Comparison of ENCODE assay signal across 8 mouse cellular contexts in the genomic region with DNA sequence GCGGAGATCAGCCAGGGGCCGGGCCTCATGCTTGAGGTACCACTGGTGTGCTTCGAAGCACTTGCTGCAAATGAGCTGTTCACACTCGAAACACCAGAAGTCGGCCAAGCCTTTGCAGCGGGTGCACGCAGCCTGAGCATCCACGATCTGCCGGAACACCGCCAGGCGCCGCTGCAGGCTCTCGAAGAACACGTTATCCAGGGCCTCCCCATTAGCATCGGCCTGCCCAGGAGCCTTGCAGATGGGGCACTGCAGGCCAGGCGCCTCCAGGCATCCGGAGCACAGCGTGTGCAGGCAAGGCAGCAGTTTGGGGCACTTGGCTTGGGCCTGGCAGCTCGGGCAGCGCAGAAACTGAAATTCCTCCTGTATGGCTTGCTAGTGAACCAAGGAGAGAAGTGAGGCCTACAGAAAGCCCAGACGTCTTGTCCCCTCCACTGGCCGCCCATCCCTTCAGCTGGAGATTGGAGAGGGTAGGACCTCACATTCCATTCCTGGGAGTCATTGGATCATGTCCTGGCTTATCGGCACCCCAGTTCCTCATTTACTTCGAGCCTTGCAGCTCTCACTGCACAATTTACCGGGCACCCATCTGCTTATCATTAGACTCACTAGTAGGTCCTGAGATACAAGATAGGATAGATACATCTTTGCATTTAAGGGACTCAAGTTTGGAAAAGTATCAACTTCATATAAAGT. TPM values are rescaled to one million over a fixed set of nuclear protein-coding genes. Genes with fewer than 3 reads are reported as not detected.
A peak's percentile ranks its signal among the peaks of the same experiment; 100 is the strongest.
DNase-seq lines count a peak whose midpoint lies in the region; ATAC-seq lines count a peak whose summit lies in the region.

No protein-coding gene starts in this region.

- peak overlapping the region; percentile 50 for H3K4me2 ChIP-seq in intestine, embryonic 14.5 days (ENCODE audit: low read length)

- DNase-seq in adipocyte (ENCODE audit: low spot score) = peak; percentile 87
- peak; percentile 88 for DNase-seq in embryo, embryonic 10.5 days (ENCODE audit: low spot score)
- peak; percentile 88 for DNase-seq in gastrocnemius, postnatal 14 days
- DNase-seq in intestine, embryonic 14.5 days (ENCODE audit: low spot score) = peak; percentile 82
- DNase-seq in left cerebral cortex, postnatal 10 days (ENCODE audit: extremely low spot score in 1 of 2, low spot score in 2 of 2) = peak; percentile 72 to 90
- peak; percentile 80 for DNase-seq in right cerebral cortex, postnatal 25 days
- peak; percentile 75 to 83 for DNase-seq in urinary bladder, postnatal 36 days (ENCODE audit: low spot score in 2 of 2)

- peaks cover 3% of the 10 kb centered on the region; the same call in 1 of the 2 replicates for H3K36me3 ChIP-seq in intestine, embryonic 14.5 days (ENCODE audit: control insufficient read depth, insufficient read depth, low read length)

- H3K27ac ChIP-seq in intestine, embryonic 14.5 days (ENCODE audit: low read depth) = peak overlapping the region; percentile 22; the same call in 1 of the 2 replicates

- H3K9me3 ChIP-seq in intestine, embryonic 14.5 days (ENCODE audit: control insufficient read depth, low read length) = no peaks in the 10 kb centered on the region

- peak overlapping the region; percentile 23 for H3K4me3 ChIP-seq in intestine, embryonic 14.5 days (ENCODE audit: low read depth, low read length)

- peak overlapping the region; percentile 39 for H3K9ac ChIP-seq in intestine, embryonic 14.5 days (ENCODE audit: low read length)

- WGBS in intestine, embryonic 14.5 days = 17% methylated on average over 25 of the region's 25 CpGs

- ATAC-seq in intestine, embryonic 14.5 days (replicated peaks; ENCODE audit: low FRiP score, low TSS enrichment, low read depth) = peak; percentile 44; the same call in 1 of the 2 replicates
- peak; percentile 80 for ATAC-seq in megakaryocyte progenitor cell, adult 5-6 weeks (replicated peaks; ENCODE audit: poor library complexity)

- H3K27me3 ChIP-seq in intestine, embryonic 14.5 days (replicated peaks; ENCODE audit: control insufficient read depth, insufficient read depth, low read length) = no peaks in the 10 kb centered on the region

- intact Hi-C loops in gastrocnemius, postnatal 14 days (cut with DNase I; ENCODE audit: low total_unique reads) = no loop called here
- intact Hi-C loops in left cerebral cortex, postnatal 10 days (cut with DNase I) = no loop called here

- peaks cover 35% of the 10 kb centered on the region for H3K4me1 ChIP-seq in intestine, embryonic 14.5 days (replicated peaks; ENCODE audit: control insufficient read depth, insufficient read depth, low read length)

RNA-seq across cellular contexts. Expression of gene Pml, which starts 2.4 kb away (rescaled TPM):
- total RNA-seq in gastrocnemius, postnatal 14 days (2021) = 1 to 10 TPM; 5.2 to 7.5 TPM
- polyA plus RNA-seq in intestine, embryonic 14.5 days (2014; fragmentation: Nextera tagmentation; extraction: Ambion mirVana) = 16.9 and 17.7 TPM in 2 replicates
- 10 to 100 TPM; 13.3 to 14.5 TPM for total RNA-seq in left cerebral cortex, postnatal 10 days (2021)
- 32.6 and 41.2 TPM in 2 replicates for total RNA-seq in megakaryocyte progenitor cell, adult 5-6 weeks (2015)
- 13.2 and 14.5 TPM in 2 replicates for total RNA-seq in megakaryocyte progenitor cell, adult 5-6 weeks (2017)

RNA-seq across cellular contexts. Expression of gene Stoml1, which starts 5.8 kb away (rescaled TPM):
- total RNA-seq in gastrocnemius, postnatal 14 days (2021) = 1 to 10 TPM; 7.0 to 8.7 TPM
- polyA plus RNA-seq in intestine, embryonic 14.5 days (2014; fragmentation: Nextera tagmentation; extraction: Ambion mirVana) = 21.3 and 22.9 TPM in 2 replicates
- 10 to 100 TPM; 89.0 to 93.1 TPM for total RNA-seq in left cerebral cortex, postnatal 10 days (2021)
- total RNA-seq in megakaryocyte progenitor cell, adult 5-6 weeks (2015) = 1.9 and 6.7 TPM in 2 replicates
- total RNA-seq in megakaryocyte progenitor cell, adult 5-6 weeks (2017) = 7.3 and 7.9 TPM in 2 replicates

RNA-seq across cellular contexts. Expression of gene Islr2, which starts 43.1 kb away (rescaled TPM):
- total RNA-seq in gastrocnemius, postnatal 14 days (2021) = 1 to 10 TPM; 3.1 to 5.8 TPM
- polyA plus RNA-seq in intestine, embryonic 14.5 days (2014; fragmentation: Nextera tagmentation; extraction: Ambion mirVana) = 1.7 and 1.8 TPM in 2 replicates
- 100 to 1,000 TPM; 130 to 138 TPM for total RNA-seq in left cerebral cortex, postnatal 10 days (2021)
- total RNA-seq in megakaryocyte progenitor cell, adult 5-6 weeks (2015) = not detected in 2 replicates
- total RNA-seq in megakaryocyte progenitor cell, adult 5-6 weeks (2017) = not detected in 2 replicates

RNA-seq across cellular contexts. Expression of gene Islr, which starts 43.1 kb away (rescaled TPM):
- total RNA-seq in gastrocnemius, postnatal 14 days (2021) = 10 to 100 TPM; 58.1 to 77.5 TPM
- 65.5 and 71.3 TPM in 2 replicates for polyA plus RNA-seq in intestine, embryonic 14.5 days (2014; fragmentation: Nextera tagmentation; extraction: Ambion mirVana)
- 10 to 100 TPM; 14.0 to 14.3 TPM for total RNA-seq in left cerebral cortex, postnatal 10 days (2021)
- 0.07 TPM in 1 of 2 replicates, not detected in the other for total RNA-seq in megakaryocyte progenitor cell, adult 5-6 weeks (2015)
- total RNA-seq in megakaryocyte progenitor cell, adult 5-6 weeks (2017) = 0.81 TPM in 1 of 2 replicates, not detected in the other

Comparison
In these comparisons a context has a peak if more than half of its experiments do, and no peak if none do; other contexts are left out.
1. Peak in every context shown above with its lines: DNase-seq, ATAC-seq, H3K4me3 ChIP-seq and H3K27ac ChIP-seq.
2. RNA of gene Stoml1, which starts 5.8 kb away (total RNA-seq): 89.0 to 93.1 TPM in left cerebral cortex, postnatal 10 days; 7.0 to 8.7 TPM in gastrocnemius, postnatal 14 days and 1.9 to 7.9 TPM in megakaryocyte progenitor cell, adult 5-6 weeks; every median in the first group is over 4 times any median in the second.
3. RNA of gene Islr2, which starts 43.1 kb away (total RNA-seq): 130 to 138 TPM in left cerebral cortex, postnatal 10 days; 3.1 to 5.8 TPM in gastrocnemius, postnatal 14 days and not detected in megakaryocyte progenitor cell, adult 5-6 weeks; every median in the first group is over 10 times any median in the second.